Mouse (Mus musculus): ENCODE measurements around the gene Tbck. TPM values are rescaled to one million over a fixed set of nuclear protein-coding genes. Genes with fewer than 3 reads are reported as not detected.

Gene Tbck
- total RNA-seq, 1 experiment from 2014 or later = 27.5 TPM

DNA sequence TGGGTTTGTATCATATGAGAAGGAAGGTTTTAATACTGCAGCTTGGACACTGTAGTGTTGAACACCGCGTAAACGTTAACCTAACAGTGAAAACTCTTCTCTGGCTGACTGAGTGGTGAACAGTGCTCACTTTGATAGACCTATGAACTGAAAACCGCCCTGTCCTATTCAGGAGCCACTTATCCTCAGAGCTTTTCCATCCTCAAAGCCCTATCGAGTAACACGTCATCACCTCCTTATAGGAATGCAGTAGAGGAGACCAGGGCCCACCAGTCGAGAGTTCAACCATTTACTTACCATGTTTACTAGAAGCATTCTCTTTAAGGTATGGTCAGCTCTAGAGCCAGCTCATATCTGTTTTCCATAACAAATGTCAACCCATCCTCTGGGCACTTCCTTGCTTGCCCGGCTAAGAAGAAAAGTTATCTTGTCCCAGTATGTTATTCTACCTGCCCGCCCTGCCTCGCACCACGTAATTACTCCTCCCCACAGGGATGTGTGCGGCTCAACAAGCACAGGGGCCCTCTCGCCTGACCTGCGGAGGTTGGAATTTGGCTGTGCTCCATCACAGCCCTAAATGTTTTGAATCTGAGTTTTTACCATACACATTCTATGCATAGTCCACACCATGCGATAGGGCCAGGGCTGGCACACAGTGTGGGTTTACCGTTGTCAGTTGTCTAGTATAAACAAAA, 147.4 kb downstream of the Tbck start:
- no peak for DNase-seq

DNA sequence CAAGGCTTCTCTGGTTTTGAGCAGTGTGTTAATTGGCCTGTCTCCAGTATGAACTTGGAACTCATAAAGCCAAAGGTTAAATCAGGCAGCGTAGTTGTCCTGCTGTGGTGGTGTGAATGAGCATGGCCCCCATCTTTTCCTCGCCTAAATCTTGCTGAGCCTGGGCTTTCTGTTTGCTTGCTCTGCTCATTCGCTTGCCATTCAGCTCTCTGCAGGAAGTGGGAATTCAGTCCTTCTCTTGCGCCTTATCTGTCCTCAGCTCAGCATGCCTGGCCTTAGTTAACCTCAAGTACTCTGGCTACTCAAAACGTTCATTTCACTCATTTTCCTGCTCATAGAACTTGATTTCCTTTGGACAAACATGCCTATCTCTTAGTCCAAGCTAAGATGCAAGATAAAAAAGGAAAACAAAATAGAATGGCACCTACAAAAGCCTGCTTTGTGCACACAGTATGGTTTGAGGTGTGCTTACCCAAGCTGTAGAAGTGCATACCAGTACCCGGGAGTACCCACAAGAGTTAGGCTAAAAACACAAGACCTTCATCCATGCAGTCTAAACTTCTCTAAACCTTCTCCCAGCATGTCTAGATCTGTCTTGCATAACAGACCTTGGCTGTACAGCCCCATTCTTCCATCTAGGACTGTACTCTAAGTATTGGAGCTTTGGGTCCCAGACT, 151.3 kb downstream of the Tbck start:
- DNase-seq = no peak

DNA sequence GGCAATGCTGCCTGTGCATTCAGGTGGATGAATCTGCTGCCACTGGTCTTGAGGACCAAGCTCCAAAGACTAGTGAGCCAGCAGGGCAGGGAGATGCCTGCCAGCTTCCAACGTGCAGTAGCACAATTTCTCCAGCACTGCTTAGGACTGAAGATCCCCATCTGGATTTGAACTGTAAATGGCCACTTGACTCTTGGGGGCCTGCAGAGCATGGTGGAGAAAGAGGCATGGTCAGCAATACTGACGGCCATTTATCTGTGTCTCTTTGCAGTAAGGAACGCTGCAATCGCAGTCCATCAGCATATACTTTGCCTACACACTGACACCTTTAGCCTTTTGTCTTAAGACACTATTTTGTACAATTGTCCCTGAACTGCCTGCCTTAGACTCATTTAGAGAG, 153.2 kb downstream of the Tbck start:
- DNase-seq = no peak

DNA sequence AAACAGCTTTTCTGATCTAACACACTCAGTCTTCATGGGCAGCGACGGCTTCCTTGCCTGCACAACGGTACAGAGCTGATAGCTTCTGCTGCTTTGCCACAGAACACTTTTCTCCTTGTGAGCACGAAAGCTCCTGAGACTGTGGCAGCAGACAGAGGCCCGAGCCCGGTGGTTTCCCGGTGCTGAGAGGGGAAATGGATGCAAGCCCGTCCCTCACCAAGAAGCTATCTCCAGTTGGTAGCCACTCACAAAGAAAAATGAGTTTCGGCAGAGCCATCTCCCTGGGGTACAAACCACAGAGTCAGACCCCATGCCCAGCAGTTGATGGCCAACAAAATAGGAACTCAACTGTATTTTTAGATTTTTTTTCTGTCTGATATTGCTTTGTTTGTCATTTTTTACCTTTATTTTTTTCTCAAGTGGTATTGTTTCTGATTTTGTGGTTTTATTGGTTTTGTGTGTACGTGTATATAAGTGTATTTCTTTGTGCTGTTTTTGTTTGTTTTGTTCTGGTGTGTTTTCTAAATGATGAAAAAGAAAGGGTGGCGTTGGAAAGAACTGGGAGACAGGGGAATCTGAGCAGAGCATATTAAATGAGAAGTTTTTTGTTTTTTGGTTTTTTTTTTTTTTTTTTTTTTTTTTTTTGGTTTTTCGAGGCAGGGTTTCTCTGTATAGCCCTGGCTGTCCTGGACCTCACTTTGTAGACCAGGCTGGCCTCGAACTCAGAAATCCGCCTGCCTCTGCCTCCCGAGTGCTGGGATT, 154.9 kb downstream of the Tbck start:
- no peak for DNase-seq

DNA sequence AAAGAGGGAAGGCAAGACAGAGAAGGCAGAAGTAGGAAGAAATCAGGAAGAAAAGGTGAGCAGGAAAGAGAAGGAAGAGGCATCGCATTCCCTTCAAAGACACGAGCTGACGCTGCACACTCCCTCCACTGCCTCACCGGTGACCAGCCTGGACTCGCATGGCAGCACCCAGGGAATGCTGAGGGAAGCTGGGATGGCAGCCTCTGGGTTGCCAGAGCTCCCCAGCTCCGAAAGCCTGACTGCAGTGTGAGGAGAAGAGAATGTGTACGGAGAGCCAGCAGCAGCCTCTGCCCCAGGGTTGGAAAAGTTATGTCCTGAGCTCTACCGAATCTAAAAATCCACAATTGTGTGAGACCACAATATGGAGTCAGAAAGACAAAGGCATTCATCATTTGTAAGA, 155.6 kb downstream of the Tbck start:
- no peak for DNase-seq

DNA sequence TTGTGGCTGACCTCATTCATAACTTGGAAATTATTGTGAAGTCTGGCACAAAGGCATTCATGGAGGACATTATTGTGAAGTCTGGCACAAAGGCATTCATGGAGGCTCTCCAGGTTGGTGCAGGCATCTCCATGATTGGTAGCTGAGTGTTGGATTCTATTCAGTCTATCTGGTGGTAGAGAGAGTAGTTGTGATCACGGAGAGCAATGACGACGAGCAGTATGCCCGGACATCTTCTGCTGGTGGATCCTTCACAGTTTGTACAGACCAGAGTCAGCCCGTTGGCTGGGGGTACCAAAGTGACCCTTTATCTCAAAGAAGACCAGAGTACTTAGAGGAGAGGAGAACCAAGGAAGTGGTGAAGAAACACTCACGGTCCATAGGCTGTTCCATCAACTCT, 158.7 kb downstream of the Tbck start:
- DNase-seq = no peak

DNA sequence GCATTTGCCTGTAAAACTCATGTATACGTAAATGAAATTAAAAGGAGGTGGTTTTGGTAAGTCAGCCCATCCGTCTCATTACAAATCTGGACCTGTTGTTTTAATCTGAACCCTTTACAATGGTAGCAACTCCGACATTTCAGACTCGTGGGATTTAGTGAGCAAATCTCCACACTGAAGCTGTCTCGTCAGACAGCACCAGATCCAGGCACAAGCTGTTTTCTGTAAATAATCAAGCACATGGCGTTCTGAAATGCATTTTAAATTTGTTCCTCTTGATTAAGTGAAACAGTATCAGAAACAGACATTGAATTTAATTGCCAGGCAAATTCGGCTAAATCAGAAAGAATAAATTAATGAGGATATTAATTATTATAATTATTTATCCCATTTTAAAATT, 165.7 kb downstream of the Tbck start:
- no peak for DNase-seq

DNA sequence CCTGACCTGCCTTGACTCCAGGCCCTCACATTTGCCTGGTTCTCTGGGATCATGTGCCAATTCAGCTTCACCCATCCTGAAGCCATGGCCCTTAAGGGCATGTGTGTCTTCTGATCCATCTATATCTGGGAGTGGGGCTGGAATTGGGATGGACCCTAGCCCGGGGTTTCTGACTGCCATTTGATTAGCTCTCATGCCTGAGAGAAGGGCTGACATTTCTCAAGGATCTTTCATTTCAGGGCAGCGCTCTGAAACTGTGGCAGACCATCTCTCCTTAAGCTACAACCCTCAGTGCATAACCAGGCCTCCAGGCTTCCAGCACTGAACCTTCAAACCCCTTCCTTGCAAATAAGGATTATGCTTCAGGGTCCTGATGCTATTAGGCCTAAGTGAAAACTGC, 166.5 kb downstream of the Tbck start:
- no peak for DNase-seq

DNA sequence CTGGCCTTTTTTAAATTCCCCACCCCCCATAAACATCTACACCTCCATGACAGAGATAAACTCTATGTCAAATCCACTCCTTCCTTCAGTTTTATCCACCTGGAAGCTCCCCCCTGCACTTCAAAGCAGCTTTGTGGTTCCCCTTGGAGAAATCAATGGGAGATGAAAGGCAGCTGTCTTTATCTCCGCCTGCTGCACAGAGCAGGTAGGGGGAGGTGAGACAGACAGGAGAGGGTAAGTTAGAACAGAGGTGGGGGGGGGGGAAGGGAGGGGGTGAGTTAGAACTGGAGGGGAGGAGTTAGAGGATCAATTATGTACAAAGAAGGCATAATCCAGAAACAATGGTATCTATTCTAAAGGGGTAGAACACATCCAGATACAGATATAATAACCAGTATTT, 167.5 kb downstream of the Tbck start:
- no peak for DNase-seq

DNA sequence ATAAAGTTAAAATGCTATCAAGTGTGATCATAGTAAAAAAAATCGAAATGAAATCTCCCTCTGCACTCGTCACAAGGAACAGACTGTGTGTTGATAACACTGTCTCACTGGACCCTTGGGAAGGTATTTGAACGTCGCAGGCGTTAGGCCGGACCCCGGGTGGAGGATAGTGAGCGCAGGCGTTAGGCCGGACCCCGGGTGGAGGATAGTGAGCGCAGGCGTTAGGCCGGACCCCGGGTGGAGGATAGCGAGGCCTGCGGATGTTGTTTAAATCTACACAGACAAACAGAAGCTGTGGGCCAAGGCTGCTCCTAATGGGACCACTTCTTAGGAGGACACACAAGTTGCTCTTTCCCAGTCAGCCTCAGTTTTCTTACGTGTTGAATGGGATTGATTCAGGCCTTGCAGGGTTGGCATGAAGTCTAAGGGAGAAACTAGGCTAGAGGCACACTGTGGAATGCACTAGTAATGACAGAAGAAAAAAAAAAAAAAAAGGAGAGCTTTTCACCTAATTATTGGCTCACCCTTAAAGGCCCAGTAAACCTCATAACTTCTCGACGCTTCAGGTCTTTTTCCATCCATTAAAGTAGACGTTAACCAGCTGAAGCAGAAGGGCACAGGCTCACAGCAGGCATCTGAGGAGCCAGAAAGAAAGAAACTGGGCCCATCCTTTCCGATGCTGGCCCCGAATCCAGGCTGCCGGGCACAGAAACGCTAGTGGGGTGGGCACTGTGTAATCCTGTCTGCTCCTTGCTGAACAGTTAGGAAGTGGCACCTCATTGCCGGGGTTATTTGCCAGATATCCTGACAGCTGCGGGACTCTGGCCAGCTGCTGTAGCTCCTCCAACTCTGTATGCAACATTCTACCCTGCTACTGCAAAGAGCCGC, 168.1 kb downstream of the Tbck start:
- no peak for DNase-seq

DNA sequence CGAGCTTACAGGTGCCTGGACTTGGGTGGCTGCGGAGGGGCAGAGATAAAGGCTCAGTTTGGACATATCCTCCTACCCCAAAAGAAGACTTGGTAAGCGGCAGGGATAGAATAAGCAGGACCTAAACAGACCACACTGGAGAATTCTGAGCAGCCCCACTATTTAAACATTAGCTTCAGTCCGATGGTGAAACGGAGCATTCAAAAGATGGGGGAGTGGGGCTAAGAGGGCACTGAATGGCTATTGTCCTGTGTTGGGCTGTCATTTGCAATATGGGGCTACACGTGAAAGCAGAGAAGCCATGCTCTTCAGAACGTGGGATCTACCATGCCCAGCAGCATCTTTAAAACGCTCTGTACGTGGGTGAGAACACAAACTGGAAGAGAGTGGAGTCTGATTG, 170.3 kb downstream of the Tbck start:
- no peak for DNase-seq

DNA sequence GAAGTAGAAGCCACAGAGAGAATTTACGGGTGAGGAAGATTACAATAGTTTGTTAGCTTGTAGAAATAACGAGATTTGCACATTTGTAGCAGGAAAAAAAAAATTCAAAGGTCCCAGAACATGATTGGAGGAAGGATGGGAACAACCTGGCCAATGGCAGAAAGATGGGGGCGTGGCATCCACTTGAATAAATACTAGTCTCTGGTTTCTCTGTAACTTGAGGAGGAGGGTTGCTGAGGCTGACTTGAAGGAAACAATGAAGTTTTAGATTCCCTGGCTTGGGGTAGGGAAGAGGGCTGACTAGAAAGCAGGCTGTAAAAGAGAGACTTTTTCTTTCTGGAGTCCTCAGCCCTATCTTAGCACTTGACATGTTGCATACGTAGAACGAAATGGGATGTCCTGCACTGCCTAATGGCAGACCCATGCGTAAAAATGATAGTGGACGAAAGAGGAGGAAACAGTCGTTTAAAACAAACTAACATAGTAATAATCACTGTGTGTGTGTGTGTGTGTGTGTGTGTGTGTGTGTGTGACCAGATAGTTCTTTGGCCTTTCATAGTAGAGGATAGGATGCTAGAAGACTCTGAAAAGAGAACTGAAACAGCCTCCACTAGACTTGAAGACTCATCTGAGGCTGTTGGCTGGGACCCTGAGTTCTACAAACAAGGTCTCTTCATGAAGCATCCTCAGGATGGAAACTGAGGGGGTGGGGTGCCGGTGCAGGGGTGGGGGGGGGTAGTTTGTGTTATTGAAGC, 171.7 kb downstream of the Tbck start:
- no peak for DNase-seq

DNA sequence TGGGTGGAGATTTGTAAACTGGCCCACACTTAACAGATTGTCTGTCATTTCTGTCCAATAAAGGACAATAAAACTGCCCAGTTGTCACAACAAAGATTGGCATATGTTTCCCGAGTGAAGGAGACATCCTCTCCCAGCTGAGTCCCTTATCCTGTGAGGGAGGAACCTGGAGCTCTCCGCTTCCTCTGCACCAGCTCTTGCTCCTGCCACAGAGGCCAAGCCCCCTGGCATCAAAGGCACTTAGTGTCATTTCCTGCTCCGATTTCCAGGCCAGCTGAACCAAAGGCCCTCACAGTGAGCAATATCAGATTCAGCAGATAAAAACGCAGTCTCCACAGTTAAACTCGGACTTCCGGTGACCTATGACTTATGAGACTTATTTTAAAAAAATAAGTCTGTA, 172.7 kb downstream of the Tbck start:
- no peak for DNase-seq

DNA sequence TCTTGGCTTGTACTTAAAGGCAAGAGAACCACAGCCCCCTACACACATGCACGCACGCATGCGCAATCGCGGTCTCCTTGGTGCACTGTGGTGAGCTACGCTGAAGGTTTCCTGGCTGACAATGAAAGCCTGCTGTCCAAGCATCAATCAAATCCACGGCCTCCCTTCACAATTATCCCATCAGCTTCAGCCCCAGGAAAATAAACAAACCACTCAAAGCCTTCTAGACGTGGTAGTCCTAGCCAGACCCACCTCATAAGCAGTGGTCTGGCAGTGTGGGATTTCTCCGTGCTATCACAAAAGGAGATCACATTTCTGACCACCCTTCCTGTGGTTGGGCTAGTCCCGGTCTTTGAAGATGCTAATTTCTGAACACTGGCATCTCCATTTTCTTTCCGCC, 174.9 kb downstream of the Tbck start:
- DNase-seq = no peak

DNA sequence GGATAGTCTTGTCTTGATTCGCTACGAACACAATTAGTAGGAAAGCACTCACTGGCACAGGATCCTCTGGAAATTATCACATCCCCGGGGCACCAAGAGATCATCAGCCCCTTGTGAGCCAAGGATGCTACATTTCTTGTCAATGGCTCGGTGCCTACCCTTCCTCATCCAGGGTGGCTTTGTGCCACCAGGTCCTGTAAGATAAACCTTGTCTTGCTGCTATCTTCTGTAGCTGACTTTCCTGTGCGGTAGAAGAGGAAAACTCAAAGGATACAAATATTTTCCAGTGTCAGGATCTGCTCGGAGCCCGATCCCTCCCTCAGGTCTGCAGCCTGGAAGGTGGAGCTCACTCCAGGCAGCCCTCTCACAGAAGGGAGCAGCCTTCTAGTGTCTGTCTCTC, 175.6 kb downstream of the Tbck start:
- no peak for DNase-seq

DNA sequence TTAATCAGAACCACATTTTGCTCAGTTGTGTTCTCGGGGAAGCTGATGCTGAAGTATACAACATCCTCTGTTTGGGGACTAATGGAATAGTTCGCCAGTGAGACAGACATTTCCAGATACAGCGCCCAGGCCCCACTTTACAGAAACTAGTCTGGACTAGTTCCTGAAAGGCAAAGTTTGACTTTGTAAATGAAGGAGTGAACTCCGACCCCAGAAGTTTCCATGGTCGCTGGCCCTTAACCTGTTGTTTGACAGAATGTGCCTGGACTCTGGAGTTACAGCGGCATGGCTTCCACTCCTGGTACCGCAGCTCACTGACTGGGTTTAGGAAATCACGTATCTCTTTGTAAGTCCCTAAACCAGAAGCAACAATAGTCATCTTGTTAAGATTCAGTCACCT, 176.9 kb downstream of the Tbck start:
- no peak for DNase-seq

DNA sequence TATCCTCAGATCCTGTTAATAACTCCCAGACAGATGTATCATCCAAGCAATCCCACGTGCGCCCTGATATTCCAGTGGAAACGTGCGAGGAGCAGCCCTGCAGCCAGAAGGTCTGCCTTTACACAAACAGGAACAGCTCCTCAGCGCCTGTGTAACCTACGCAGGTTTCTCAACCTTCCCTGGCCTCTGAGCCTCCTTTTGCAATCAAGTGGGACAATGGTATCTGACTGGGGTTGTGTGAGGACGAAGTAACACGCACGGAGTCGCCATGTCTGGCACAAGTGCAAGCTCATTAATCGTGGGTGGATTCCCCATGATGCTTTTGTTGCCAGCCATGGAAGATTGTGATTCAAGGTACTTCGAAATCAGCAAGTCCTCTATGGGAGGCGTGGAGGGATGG, 179.9 kb downstream of the Tbck start:
- DNase-seq = no peak

DNA sequence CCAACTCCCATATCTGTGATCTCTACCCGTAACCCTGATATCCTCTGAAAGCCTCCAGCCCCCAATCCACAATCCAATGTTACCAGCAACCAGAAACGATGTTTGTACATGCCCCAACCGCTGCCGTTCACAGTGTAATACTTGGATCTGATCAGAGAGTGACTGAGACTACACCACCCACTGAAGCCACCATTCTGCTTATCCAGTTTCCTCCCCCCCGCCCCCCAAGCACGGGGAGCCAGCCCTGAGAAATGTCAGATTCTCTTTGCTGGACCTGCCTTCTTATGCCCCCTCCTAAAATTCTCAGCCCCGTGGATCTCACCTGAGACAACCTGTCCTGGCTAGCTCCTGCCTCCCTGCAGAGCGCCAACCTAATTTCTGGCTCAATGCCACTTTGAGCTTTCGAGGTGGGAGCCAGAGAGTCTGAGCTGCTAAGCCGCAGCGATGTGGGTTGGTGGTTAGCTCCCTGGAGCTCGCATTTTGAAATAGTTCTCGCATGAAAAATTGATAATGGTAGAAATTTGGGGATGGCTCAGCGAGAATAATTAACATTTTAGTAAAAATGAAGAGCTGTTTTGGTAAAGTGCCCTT, 180.5 kb downstream of the Tbck start:
- no peak for DNase-seq

DNA sequence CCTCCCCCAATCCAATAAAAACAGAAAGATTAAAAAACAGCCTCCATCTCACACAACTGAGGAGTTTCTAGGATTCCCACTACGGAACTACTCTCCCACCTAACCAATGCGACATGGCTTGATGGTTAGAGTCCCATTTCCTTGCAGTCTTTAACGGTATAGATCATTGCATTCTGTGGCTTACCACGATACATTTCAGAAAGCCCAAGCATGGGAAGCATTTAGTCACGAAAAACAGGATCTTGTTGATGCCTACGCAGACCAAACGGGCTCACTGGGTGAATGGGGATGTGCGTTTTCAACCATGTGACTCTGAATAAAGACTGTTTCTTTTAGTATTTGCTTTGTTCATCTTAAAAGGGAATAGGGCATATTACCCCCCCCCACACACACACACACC, 181.0 kb downstream of the Tbck start:
- no peak for DNase-seq

DNA sequence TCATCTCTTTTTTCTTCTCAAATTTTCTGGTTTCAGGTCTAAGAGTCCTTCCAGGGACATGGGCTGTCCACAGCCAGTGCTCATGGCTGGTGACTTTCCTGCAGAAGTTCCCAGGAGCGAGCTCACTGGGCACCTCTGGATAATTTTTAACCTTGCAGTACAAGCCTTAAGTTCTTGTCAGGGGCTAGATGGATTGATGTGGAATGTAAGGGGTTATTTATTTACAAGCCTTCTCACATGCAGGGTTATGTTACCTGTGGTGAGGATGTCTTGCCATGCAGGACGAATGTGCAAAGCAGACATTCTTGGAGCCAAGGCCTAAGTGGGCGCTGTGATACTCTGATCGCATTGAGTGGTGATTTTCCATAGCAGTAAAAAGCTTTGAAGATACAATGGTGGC, 181.7 kb downstream of the Tbck start:
- DNase-seq = no peak

DNA sequence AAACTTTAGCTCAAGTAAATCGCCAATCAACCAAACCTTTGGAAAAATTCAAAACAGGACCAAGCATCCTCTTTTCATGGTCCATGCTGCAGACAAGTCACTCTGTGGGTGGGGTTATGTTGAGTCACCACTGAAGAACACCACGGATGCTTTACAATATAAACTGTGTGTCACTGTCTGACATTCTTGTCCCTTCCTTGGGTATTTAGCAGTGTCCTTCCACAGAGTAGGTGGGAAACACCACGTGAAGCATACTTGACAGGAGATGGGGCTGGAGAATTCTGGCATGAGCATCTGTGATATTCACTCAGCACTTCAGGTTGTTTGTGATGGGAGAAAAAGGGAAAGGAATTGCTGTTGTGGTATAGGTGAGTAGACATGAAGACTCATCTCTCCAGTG, 183.0 kb downstream of the Tbck start:
- no peak for DNase-seq
